Mouse (Mus musculus) frontal cortex, adult (tissue): ENCODE results near the gene Dcp1a.

Experiments used
- ATAC-seq: cut with Nextera tagmentation; 2 replicates; pipeline ENCODE4 v1.9.2; 2017; ENCODE audit warnings: mild to moderate bottlenecking, moderate library complexity, mixed read lengths; ENCODE audit not compliant: low TSS enrichment

Gene Dcp1a

DNA sequence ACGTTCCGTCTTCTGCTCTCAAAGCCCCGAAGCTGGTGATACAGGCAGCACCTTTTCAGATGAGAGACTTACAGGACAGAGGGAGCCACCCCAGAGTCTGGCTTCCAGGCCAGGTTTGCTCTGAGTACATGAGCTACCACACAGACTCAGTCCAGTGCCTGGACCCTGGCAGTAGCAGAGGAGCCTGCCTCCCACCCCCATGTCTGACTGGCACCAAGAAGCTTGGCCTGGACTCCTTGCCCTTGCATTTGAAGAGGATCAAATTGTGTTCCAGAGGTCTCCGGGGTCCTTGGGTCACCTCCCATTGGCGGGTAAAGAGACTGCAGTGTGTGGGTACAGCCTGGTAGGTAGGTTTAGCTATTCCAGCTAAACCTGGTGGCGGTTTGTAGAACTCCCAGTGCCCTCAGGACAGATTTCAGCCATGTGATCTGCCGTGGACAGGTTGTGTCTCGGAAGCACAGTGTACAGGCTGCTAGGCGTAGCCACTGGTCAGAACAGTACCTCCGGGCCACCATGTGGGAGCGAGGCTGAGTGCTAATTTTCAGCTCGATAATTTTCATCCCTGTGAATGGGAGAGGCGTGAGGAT lies 81.6 kb downstream of the Dcp1a start:
- ATAC-seq, result no peak

DNA sequence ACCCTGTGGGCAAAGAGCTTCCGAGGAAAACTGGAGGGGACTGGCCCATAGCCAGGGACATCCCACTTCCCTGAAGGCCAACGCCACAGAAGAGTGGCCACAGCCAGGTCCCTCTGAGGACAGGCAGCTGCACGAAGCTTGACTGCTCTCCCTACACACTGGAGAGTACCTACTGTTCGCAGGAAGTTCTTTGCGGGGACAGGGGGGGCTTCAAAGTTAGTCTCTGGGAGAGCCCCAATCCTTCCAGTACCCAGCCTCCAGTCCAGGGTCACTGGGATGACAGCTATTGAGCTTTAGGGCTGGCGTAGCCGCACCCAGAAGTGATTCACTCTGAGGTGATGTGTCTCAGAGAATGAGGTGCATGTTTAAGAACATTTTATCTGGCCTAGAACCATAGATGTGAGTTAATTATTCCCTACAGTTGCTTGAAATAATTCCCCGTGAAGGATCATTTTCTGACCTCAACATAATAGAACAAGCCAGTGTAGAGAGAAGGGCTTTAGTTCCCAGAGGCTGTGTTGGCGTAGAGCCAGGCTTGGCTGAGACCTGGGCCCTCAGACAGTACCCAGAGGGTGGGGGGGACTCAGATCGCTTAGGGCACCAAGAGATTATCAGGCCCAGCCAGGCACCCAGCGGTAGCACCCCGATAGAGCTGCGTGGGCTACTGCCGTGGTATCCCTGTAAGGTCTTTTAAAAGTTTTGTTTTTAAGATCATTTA lies 82.3 kb downstream of the Dcp1a start:
- no peak for ATAC-seq

DNA sequence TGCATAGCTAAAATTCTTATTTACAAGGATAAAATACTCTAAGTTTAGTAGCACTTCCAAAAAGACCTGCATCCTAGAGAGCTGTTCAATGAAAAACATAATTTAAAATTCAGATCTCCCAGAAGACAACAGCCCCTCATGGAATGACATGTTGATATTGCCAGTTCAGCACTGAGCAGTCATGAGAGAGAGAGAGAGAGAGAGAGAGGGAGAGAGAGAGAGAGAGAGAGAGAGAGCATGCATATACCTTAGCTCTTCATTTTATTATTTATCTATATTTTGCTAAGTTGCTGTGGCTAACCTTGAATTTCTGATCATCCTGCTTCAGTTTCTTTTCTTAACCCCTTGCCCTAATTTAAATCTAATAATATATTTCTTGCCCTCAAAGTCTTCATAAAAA lies 83.0 kb downstream of the Dcp1a start:
- no peak for ATAC-seq

DNA sequence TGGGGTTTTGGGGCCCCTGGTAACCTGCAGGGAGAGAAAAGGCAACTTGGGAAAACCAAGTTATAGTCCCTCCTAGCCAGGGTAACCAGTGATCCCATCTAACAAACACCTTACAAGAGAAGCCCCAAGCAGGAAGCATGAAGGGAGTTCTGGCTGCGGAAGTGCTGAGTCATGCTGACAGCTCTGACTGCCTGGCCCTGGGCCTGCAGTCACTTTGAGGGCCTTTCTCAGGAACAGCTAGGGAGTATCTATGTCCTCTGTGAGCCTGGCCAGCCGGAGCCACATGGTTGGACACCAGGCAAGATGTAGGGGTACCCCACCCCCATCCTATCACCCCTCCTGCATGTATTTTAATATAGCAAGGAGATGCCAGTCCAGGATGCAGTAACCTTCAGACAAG lies 85.1 kb downstream of the Dcp1a start:
- ATAC-seq, result peak; percentile 72

DNA sequence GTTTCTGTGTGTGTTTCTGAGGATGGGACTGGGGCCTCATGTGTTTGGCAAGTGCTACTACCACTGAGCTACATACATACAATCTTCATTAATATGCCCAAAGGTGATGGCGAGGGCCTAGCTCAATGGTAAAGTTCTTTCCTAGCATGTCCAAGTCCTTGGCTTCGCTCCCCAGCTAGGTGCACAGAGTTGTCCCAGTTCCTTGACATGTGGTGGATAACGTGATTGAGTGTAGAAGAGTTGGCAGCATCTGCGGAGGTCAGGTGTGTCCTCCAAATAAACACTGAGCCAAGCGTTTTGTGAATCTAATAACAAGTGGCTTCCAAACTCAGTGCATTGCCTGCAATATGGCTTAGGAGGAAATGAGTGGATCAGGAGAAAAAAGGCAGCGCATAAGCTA lies 87.0 kb downstream of the Dcp1a start:
- ATAC-seq, result no peak

DNA sequence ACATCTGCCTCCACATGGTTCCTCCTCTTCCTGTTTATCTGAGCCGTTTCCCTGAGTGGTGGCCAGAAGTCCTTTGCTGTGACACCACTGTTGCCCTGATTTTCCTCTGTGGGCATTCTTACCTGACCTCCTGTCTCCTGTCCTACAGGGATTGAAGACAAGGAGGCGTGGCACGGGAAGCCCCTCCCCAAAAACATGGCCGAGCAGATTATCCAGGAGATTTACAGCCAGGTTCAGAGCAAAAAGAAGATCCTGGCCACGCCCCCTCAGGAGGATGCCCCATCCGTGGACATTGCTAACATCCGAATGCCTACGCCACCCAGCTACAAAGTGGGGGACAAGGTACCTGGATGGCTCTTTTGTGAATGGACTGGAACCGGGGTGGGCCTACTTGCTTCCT lies 88.7 kb downstream of the Dcp1a start:
- no peak for ATAC-seq

DNA sequence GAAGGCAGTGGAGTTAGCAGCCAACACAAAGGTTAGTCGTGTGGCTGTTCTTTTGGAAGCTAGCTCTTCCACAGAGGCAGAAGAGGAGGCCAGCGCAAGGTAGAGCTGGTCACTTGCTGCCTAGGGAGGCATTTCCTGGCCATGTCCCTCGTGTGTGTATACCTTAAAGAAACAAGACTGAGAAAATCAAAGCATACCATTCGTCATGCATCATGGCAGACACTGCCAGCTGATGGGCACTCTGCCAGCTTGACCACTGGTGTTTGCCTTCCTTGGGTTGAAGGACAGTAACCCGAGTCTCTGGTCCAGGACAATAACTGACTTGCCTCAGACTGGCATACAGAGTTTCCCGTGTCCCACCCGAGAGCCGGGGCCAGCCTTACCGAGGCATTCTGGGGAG lies 91.0 kb downstream of the Dcp1a start:
- no peak for ATAC-seq

DNA sequence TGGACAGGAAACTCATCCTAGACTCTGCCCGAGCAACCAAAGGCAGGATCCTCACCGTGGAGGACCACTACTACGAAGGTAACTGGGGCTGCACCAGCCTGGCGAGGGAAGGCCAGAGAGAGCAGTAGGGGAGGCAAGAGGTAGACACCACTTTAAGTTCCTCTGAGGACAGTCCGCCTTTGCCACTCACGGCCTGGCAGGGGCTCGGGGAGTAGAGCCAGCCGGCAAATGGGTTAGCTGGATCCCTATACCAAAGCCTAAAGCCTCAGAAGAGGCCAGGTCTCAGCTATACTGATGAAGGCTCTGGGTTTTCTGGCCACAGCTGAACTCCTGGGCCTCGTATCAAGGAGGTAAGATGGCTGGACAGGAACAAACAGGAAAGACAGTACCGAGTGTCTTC lies 92.9 kb downstream of the Dcp1a start:
- ATAC-seq, result no peak

DNA sequence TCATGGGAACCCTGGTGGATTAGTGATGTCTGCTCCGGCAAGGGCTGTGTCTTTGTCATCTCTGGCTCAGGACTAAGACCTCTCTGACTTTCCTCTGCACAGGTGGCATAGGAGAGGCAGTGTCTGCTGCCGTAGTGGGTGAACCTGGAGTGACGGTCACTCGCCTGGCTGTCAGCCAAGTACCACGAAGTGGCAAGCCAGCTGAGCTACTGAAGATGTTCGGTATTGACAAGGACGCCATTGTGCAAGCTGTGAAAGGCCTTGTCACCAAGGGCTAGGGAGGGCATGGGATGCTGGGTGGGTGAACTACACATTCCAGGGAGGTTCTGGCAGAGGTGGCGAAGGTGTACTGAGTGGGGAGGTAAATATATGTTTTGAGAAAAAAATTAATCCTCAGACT lies 93.9 kb downstream of the Dcp1a start:
- ATAC-seq, result no peak

DNA sequence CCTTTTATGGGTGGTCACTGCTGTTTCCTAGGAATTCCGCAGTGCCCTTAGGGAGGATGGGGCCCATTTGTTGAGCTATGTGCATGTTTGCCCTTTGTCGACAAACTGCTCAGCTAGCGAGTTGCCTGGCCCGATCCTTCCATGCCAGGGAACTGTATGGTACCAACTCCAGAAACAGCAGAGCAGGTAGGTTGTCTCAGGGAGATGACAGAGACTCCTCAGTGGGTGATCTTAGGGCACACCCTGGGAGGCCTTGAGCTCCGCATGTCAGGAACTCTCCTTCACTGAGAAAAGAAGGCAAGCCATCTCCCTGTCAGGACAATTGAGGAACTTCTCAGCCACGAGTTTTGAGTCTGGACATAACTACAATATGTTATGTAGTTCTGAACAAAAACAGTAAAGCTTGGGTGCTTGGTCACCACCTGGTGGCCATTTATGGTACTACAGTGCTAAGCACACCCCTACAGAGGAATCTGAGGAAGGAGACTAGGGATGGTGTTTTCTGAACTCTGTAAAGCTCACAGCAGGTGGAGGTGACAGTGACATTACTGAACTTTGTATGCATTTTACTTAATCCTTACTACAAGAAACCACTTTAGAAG lies 94.7 kb downstream of the Dcp1a start:
- ATAC-seq, result peak; percentile 85

DNA sequence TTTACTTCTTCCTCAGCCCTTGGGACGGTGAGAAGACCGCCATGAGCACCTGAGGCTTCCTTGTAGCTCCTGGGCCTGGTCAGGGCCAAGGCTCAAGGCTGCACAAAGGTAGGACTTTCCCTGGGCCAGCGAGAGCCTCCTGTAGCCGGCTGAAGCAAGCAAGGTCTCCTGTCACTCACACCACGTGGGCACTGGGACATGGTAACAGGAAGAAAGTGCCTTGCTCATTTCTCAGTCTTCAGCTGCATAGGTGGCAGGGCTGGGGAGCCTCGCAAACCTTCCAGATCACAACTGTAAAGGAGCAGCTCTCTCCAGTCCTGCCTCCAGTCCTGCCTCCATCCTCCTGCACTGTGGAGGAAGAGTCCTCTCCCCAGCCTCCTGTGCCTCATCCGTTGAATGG lies 96.5 kb downstream of the Dcp1a start:
- ATAC-seq, result no peak

DNA sequence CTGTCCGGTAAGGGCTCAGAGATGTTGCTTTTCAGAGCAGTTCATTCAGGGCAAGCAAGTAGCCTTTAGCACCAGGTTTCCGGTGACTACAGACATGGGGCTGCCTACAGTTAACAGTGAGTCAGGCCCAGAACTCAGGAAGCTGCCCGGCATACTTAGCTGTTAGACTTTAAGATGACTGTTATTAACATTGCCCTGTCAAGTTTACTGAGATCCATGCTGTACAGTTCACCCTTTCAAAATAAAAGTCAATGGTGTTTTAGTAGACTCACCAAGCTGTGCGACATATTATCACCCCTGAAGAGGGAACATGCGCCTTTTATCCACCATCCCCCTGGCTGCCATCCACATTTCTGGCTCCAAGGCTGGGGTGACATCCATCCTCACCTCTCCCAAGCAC lies 96.9 kb downstream of the Dcp1a start:
- ATAC-seq, result no peak
